Mouse (Mus musculus) thymus, postnatal 10 days (tissue): ENCODE measurements around the gene Cdc26.

ENCODE experiments used
- DNase-seq, 2 experiments: peaks; one replicate each; pipeline ENCODE4 v3.0.0; 2021; ENCODE audit warnings: low spot score in 2 of 2

Gene Cdc26

DNA sequence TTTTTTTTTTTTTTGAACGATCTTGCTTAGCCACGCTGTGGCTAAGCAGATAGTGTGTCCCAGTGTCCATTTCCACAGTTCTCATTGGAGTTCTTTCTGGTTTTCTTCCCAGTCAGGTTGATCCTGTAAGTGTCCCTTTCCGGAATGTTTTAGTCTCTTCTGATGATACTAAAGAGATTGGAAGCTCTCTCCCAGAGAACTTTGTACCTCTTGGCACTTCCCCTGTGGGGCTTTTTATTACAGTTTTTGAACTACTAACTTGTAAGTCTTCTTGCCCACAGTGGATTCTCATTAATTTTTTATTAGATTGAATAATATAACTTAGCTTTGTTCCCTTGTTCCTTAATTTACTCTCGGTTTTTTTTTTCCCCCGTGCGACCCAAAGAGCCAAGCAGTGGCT, 46.9 kb downstream of the Cdc26 start:
- no peak for DNase-seq

DNA sequence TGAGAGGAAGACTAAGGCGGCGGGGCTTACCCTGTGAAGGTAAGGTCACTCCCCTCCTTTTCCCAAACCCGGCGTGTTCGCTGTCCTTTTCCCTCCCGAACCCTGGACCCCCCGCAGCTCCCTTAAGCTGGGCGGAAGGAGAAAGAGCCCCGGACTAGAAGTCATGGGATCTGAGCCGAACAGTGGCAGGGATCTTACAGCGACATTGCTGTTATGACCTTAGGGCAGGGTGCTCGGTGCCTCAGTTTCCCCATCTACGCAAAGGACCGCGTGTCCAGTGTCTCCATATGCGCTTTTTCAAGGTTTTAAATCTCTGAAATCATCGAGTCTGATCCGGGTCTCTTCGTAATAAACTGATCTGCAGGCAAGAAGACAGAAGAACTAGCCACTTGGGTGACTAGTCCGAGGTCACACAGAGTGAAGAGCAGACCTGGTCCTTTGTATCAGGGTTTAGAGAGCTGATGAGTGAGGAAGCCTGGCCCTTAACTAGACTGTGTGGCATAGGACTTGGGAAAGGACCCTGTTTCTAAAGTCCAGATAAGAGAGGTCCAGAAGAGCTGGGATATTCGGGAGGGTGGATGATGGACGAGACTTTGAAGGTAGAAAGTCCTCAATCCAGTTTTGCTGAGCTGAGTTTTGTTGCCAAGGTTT, 47.5 kb downstream of the Cdc26 start:
- no peak for DNase-seq

DNA sequence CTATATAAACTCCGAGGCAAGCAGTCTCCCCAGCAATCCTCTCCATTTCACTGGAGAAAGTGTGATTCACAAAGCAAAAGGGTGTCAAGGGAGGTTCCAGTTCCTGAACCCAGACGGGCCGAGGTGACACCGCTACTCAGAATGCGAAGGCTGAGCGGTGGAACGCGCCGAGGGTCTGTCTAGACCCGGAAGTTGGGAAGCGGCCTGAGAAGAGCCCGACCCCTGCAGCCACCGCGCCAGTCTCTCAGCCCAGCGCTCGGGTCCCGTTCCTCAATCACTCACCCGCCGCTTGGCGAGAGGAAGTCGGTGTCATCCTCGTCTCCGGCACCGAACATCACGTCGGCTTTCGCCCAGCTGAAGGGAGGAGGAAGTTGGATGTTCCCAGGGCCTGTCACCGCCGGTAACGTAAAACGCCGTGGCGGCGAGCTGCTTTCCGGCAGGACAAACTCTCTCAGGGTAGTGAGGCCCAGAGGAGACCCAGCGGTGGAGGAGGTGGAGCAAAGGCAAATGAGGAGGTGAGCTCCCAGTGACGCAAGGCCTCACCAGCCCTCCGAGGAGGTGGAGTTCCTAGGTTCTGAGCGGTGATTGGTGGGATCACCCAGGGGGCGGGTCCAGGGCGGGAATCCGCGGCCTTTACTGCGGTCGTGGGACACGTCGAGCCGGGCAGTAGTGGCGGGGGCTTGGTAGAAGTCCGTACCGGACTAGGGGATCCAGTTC, 48.2 kb downstream of the Cdc26 start, which contains the start of the genes Fkbp15 and Slc31a1:
Fkbp15 (minus strand) TSS at position 461 of the 717 bp plus-strand sequence.
Slc31a1 (plus strand) TSS at position 640 of the 717 bp plus-strand sequence.
- DNase-seq, result peak; percentile 95

DNA sequence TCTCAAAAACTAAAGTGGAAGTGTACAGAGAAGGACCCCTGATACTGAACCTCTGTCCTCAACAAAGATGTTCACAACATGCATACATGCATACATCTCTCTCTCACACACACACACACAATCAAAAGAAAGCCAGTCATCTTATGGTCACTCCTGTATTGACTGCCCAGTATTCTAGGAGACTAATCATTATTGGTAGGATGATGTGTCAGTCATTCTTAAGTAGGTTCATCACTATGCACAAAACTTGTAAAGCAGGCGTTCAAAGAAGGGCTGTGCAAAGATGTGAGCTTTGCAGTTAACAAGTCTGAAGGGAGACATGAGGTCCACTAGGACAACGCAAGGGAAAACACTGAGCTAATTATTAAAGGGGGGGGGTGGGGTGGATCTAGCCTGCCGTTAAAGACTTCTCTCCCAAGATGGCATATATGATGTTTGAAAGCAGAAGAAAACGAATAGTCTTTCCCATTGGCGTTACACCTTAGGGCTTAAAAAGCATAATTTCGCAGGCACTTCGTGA, 49.1 kb downstream of the Cdc26 start:
- no peak for DNase-seq

DNA sequence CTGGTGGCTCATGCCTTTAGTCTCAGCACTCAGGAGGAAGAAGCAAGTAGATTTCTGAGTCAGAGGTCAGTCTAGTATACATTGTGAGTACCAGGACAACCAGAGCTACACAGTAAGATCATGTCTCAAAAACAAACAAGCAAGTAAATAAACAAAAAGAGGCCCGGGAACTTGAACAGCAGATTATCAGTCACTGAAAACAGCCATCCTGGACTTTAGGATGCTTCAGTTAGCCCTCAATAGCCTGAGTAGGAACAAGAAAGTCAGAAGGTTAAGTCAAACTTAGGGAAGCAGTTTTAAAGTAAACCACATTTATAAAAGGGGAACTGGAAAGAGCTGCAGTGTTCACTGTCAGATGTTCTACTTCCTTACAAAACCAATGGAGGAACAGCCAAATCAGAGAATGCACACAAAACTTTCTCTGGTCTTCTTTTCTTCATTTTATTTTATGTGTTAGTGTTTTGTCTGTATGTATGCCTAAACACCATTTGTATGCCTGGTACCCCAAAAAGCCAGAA, 50.8 kb downstream of the Cdc26 start:
- DNase-seq, result no peak

DNA sequence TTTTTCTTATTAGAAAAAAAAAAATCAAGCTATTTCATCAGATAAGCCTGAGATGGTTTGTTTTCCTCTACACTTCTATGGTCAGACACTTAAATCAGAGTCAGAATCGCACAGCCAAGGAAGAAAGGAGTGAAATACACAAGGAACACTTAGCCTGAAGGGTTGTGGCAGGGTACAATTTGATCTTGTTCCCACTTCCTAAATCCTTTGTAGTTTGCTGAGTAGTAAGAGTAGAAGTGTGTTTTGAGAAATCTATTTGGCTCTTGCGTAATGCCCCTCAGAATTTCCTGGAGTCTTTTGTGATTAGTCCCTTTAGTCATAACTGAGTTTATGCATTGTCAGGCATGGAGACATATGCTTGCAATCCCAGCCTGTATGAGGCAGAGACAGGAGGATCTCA, 59.1 kb downstream of the Cdc26 start:
- DNase-seq, result no peak

DNA sequence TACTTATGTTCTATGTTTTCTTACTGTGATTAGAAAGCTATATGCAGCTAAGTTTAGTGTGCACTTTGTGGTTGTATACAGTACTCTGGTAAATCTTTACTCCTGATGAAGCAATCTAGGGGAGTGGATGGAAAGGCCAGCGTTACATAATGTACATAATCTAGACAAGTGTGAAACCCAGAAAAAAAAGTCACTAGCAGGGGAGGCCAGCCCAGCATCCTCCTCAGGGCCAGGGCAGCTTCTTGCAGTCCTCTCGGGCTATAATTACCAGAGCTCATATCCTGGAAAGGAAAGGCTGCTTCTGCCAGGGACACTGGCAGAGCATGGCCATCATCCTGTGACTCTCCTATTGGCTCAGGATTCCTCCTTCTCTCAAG, 60.1 kb downstream of the Cdc26 start:
- no peak for DNase-seq

DNA sequence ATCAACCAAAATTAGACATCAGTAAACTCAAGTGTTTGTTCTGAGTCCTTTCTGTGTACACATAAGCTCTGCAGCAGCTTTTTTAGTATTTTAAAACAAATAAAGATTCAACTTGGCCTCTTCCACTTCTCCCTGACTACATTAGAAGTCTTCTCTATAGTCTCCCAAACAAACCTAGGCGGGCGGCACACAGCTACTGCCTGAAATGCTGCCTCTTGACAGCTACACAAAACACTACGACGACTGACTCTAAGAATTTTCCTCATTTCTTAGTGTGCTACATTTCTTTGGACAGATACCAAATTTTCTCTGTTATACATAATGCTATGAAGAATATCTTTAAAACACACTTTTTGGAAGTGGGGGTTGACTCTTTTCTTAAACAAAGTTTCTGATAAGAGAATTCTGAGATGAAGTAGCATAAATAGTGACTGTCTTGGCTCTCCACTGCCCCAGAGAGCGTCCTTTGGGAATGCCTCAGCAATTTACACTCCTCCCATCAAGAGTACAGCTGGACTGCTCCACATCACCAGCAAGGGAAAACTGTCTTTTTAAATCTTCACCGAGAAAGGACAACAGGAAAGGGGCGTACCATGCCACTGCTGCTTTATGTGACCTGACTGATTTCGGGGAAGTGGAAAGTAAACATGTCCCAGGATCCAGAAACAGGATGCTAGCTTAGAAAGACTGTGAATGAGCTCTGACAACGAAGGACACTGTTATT, 60.7 kb downstream of the Cdc26 start:
- no peak for DNase-seq

DNA sequence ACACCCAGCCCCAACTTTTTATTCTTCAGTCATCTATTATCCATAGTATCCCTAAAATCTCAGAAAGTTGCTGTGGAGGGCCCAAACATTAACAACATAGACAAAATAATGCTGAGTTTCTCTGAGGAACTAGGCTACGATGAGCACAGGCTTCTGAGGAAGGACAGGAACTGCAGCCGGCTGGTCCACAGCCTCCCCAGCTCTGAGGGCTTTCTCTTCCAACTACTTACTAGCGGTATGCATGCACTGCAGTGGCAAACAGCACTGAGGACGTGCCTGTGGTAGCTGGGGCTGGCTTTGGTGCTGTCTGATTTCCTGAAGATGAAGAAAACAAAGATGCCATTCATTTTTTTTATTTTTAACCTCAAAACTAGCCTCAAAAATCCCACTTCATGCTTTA, 62.6 kb downstream of the Cdc26 start:
- DNase-seq, result no peak

DNA sequence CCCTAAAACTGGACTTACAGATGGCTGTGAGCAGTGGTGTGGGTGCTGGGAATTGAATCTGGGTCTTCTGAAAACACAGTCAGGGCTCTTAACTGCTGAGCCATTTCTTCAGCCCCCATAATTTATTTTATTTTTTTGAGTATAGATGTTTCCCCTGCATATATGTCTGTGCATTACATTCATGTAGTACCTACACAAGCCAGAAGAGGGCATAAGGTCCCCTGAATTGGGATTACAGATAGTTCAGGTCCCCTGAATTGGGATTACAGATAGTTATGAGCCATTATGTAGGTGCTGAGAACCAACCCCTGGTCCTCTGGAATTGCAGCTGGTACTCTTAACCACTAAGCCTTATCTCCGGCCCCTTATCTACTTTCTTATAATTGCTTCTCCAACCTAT, 64.4 kb downstream of the Cdc26 start:
- peak in 1 of 2 experiments; percentile 40 for DNase-seq

DNA sequence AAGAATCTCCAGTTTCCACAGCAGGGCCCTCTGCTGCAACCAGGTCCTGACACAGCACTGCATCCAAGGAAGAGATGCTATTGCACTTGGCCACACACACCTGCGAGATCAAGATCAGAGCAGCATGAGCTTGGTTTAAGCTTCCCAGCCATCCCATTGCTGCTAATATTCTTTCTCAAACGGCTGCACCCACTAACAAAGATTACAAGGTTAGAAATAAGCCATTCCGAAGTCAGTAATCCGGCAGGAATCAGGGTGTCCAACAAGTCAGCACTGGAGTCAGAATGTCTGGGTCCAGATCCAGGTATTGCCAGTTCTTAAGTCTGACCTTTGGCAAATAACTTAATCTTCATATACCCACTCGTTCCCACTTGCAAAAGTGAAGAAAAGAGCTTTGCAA, 69.9 kb downstream of the Cdc26 start:
- no peak for DNase-seq
